Mouse (Mus musculus) brain, embryonic 14.5 days (tissue): ENCODE results near the gene Trappc13.

Experiments
- CTCF ChIP-seq: fragments of 200-500 bp; IDR thresholded peaks from 2 replicates; pipeline ENCODE4 v1.5.1; 2012; ENCODE audit warnings: inconsistent platforms, mild to moderate bottlenecking, moderate library complexity, borderline replicate concordance; ENCODE audit not compliant: insufficient read depth, insufficient read length; ENCODE audit errors: extremely low read depth
- POLR2A ChIP-seq: fragments of 200-500 bp; IDR thresholded peaks from 2 replicates; pipeline ENCODE4 v1.6.1; 2012; ENCODE audit warnings: mild to moderate bottlenecking, inconsistent platforms, borderline replicate concordance; ENCODE audit not compliant: poor library complexity, insufficient read depth, insufficient read length, severe bottlenecking; ENCODE audit errors: extremely low read depth

- TF ChIP-seq CTCF (no peak), POLR2A (no peak)
These were observed 81.1 kb downstream of the Trappc13 start for GRCm38 (mm10) chr13:104097190-104097589.
